Mouse (Mus musculus): ENCODE data around the gene Tspan8. TPM values are rescaled to one million over a fixed set of nuclear protein-coding genes. Genes with fewer than 3 reads are reported as not detected.
"Not testable (repeated sequence)": the region's sequence is repeated elsewhere in the genome, so short reads cannot be mapped to it uniquely, and the experiment has no call there.

The Tspan8 gene
- polyA plus RNA-seq (2016; fragmentation: Nextera tagmentation; extraction: Ambion mirVana): 1.2 and 2.2 TPM in 2 replicates

GRCm38 (mm10) chr10:115816511-115816910 lies at the start of gene Tspan8:
TSS of gene Tspan8 (plus strand) at chr10:115816832.
- 54% methylated on average over 6 of the region's 6 CpGs for WGBS
- no peaks in the 10 kb centered on the region; the same call in 1 of the 2 replicates for H3K4me1 ChIP-seq
- no peak within 1 kb of the TSS for H3K4me3 ChIP-seq
- no peaks in the 10 kb centered on the region for H3K27me3 ChIP-seq
- no peak for ATAC-seq (ENCODE audit: low FRiP score)
- no peaks in the 10 kb centered on the region for H3K9me3 ChIP-seq (replicated peaks)
- H3K27ac ChIP-seq: no peak within 1 kb of the TSS
- H3K4me2 ChIP-seq (replicated peaks): no peak within 1 kb of the TSS
- no peak within 1 kb of the TSS for H3K9ac ChIP-seq
- H3K36me3 ChIP-seq: no peaks in the 10 kb centered on the region

- 94% methylated on average over 8 of the region's 8 CpGs for WGBS
- ATAC-seq (ENCODE audit: low FRiP score): no peak
- H3K27ac ChIP-seq: no peak overlapping the region
- no peak overlapping the region for H3K4me2 ChIP-seq (replicated peaks)
- no peak overlapping the region for H3K9ac ChIP-seq
- no peaks in the 10 kb centered on the region for H3K36me3 ChIP-seq
- no peaks in the 10 kb centered on the region for H3K4me1 ChIP-seq
- no peaks in the 10 kb centered on the region for H3K27me3 ChIP-seq
- no peaks in the 10 kb centered on the region for H3K9me3 ChIP-seq (replicated peaks)
- no peak overlapping the region for H3K4me3 ChIP-seq
Observed at GRCm38 (mm10) chr10:115770032-115770431, 46.6 kb upstream of the Tspan8 start.

- Histone ChIP-seq H3K4me3 (no peak overlapping the region), H3K27ac (no peak overlapping the region), H3K9me3 (replicated peaks) (no peaks in the 10 kb centered on the region), H3K9ac (no peak overlapping the region), H3K4me1 (0 out of 2 replicates have a peak, but pooled peaks cover 2% of the 10 kb centered on the region), H3K27me3 (no peaks in the 10 kb centered on the region), H3K4me2 (replicated peaks) (no peak overlapping the region), H3K36me3 (no peaks in the 10 kb centered on the region)
- WGBS: 48% methylated on average over 4 of the region's 4 CpGs
- no peak for ATAC-seq (ENCODE audit: low FRiP score)
Observed at GRCm38 (mm10) chr10:115774451-115774850, 42.2 kb upstream of the Tspan8 start.

GRCm38 (mm10) chr10:115775945-115776905 lies 40.4 kb upstream of the Tspan8 start:
- 0 out of 2 replicates have a peak, but pooled peaks cover 2% of the 10 kb centered on the region for H3K4me1 ChIP-seq
- WGBS: 64% methylated on average over 17 of the region's 17 CpGs
- no peak overlapping the region for H3K9ac ChIP-seq
- no peak overlapping the region for H3K4me3 ChIP-seq
- no peaks in the 10 kb centered on the region for H3K27me3 ChIP-seq
- no peaks in the 10 kb centered on the region for H3K9me3 ChIP-seq (replicated peaks)
- H3K27ac ChIP-seq: no peak overlapping the region
- H3K36me3 ChIP-seq: no peaks in the 10 kb centered on the region
- H3K4me2 ChIP-seq (replicated peaks): no peak overlapping the region
- ATAC-seq (ENCODE audit: low FRiP score): no peak

GRCm38 (mm10) chr10:115777366-115777765 lies 39.3 kb upstream of the Tspan8 start:
- H3K9ac ChIP-seq: no peak overlapping the region
- no peak overlapping the region for H3K4me3 ChIP-seq
- WGBS: 73% methylated on average over 5 of the region's 5 CpGs
- no peaks in the 10 kb centered on the region for H3K36me3 ChIP-seq
- ATAC-seq (ENCODE audit: low FRiP score): no peak
- no peaks in the 10 kb centered on the region for H3K9me3 ChIP-seq (replicated peaks)
- no peak overlapping the region for H3K4me2 ChIP-seq (replicated peaks)
- no peak overlapping the region for H3K27ac ChIP-seq
- no peaks in the 10 kb centered on the region for H3K27me3 ChIP-seq
- 0 out of 2 replicates have a peak, but pooled peaks cover 2% of the 10 kb centered on the region for H3K4me1 ChIP-seq

GRCm38 (mm10) chr10:115778624-115779023 lies 38.0 kb upstream of the Tspan8 start:
- Histone ChIP-seq H3K27me3 (no peaks in the 10 kb centered on the region), H3K4me1 (0 out of 2 replicates have a peak, but pooled peaks cover 2% of the 10 kb centered on the region), H3K36me3 (no peaks in the 10 kb centered on the region), H3K9me3 (replicated peaks) (no peaks in the 10 kb centered on the region), H3K27ac (no peak overlapping the region), H3K9ac (no peak overlapping the region), H3K4me3 (no peak overlapping the region), H3K4me2 (replicated peaks) (no peak overlapping the region)
- ATAC-seq (ENCODE audit: low FRiP score): no peak
- WGBS: 51% methylated on average over 5 of the region's 5 CpGs

GRCm38 (mm10) chr10:115780239-115781016 lies 36.2 kb upstream of the Tspan8 start:
- Histone ChIP-seq H3K27me3 (no peaks in the 10 kb centered on the region), H3K9me3 (replicated peaks) (no peaks in the 10 kb centered on the region), H3K4me1 (0 out of 2 replicates have a peak, but pooled peaks cover 2% of the 10 kb centered on the region), H3K36me3 (no peaks in the 10 kb centered on the region), H3K27ac (no peak overlapping the region), H3K9ac (no peak overlapping the region), H3K4me3 (no peak overlapping the region), H3K4me2 (replicated peaks) (no peak overlapping the region)
- ATAC-seq (ENCODE audit: low FRiP score): no peak
- WGBS: 74% methylated on average over 11 of the region's 11 CpGs

- Histone ChIP-seq H3K4me3 (no peak overlapping the region), H3K27me3 (no peaks in the 10 kb centered on the region), H3K4me1 (no peaks in the 10 kb centered on the region), H3K9ac (no peak overlapping the region), H3K4me2 (replicated peaks) (no peak overlapping the region), H3K36me3 (no peaks in the 10 kb centered on the region), H3K27ac (no peak overlapping the region), H3K9me3 (replicated peaks) (no peaks in the 10 kb centered on the region)
- no peak for ATAC-seq (ENCODE audit: low FRiP score)
- 84% methylated on average over 2 of the region's 2 CpGs for WGBS
Observed at GRCm38 (mm10) chr10:115783232-115783631, 33.4 kb upstream of the Tspan8 start.

- WGBS: 67% methylated on average over 2 of the region's 2 CpGs
- Histone ChIP-seq H3K36me3 (no peaks in the 10 kb centered on the region), H3K4me3 (no peak overlapping the region), H3K4me2 (replicated peaks) (no peak overlapping the region), H3K9ac (no peak overlapping the region), H3K27me3 (no peaks in the 10 kb centered on the region), H3K27ac (no peak overlapping the region), H3K9me3 (replicated peaks) (no peaks in the 10 kb centered on the region), H3K4me1 (no peaks in the 10 kb centered on the region)
- no peak for ATAC-seq (ENCODE audit: low FRiP score)
Observed at GRCm38 (mm10) chr10:115790788-115791187, 25.8 kb upstream of the Tspan8 start.

- ATAC-seq (ENCODE audit: low FRiP score): no peak
- Histone ChIP-seq H3K4me1 (no peaks in the 10 kb centered on the region), H3K36me3 (no peaks in the 10 kb centered on the region), H3K9me3 (replicated peaks) (no peaks in the 10 kb centered on the region), H3K9ac (no peak overlapping the region), H3K4me2 (replicated peaks) (no peak overlapping the region), H3K27ac (no peak overlapping the region), H3K4me3 (no peak overlapping the region), H3K27me3 (no peaks in the 10 kb centered on the region)
- WGBS: 77% methylated on average over 4 of the region's 4 CpGs
Observed at GRCm38 (mm10) chr10:115796072-115796788, 20.4 kb upstream of the Tspan8 start.

GRCm38 (mm10) chr10:115801464-115801863 lies 15.2 kb upstream of the Tspan8 start:
- no peak for ATAC-seq (ENCODE audit: low FRiP score)
- WGBS: 81% methylated on average over 3 of the region's 3 CpGs
- no peak overlapping the region for H3K27ac ChIP-seq

GRCm38 (mm10) chr10:115803013-115803412 lies 13.6 kb upstream of the Tspan8 start:
- not testable (repeated sequence) for ATAC-seq (ENCODE audit: low FRiP score); H3K9ac ChIP-seq; H3K4me2 ChIP-seq (replicated peaks); H3K27ac ChIP-seq; H3K4me1 ChIP-seq; H3K4me3 ChIP-seq; H3K27me3 ChIP-seq; H3K9me3 ChIP-seq (replicated peaks); H3K36me3 ChIP-seq
- 85% methylated on average over 9 of the region's 9 CpGs for WGBS

More at GRCm38 (mm10) chr10:115801464-115801863, 15.2 kb upstream of the Tspan8 start:
- Histone ChIP-seq H3K4me1 (no peaks in the 10 kb centered on the region), H3K36me3 (no peaks in the 10 kb centered on the region), H3K9me3 (replicated peaks) (no peaks in the 10 kb centered on the region), H3K4me2 (replicated peaks) (no peak overlapping the region), H3K4me3 (no peak overlapping the region), H3K9ac (no peak overlapping the region), H3K27me3 (no peaks in the 10 kb centered on the region)

Measured in hindbrain, embryonic 12.5 days (tissue).